Mouse (Mus musculus): ENCODE data around the gene Gnai3. TPM values are rescaled to one million over a fixed set of nuclear protein-coding genes. Genes with fewer than 3 reads are reported as not detected.
A peak's percentile ranks its signal among the peaks of the same experiment; 100 is the strongest.

The Gnai3 gene
- total RNA-seq, 2 experiments from 2014 or later = 160 to 166 TPM

DNA sequence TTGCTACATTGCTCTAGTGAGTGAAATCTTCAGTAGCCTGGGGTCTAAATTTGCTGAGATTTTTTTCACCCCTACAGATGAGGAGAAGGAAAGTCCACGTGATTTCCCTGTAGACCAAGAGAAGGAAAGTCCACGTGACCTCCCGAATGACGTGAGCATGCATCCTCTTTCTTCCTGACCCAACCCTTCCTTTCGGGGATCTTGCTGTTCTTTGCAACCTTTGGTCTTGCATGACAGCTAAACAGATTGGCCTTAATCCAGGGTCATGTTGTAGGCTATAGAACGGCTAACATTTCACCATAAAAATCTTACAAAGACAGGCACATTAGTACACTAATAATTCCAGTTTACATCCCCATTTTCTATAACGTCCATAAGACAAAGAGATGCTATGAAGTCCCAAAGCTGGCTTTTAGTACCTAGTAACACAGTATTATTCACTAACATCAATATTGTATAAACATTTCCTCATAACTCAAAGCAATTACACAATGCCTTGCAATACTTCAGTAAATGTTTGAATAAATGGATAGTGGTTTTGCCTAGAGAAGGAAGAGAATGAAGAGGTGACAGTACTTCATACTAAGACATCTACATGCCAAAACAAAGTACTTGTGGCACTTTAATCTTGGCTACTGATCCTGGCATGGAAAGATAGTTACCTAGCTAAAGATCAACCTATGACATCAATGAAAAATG lies 32.2 kb downstream of the Gnai3 start:
- DNase-seq (ENCODE audit: low spot score in 2 of 2) = no peak

DNA sequence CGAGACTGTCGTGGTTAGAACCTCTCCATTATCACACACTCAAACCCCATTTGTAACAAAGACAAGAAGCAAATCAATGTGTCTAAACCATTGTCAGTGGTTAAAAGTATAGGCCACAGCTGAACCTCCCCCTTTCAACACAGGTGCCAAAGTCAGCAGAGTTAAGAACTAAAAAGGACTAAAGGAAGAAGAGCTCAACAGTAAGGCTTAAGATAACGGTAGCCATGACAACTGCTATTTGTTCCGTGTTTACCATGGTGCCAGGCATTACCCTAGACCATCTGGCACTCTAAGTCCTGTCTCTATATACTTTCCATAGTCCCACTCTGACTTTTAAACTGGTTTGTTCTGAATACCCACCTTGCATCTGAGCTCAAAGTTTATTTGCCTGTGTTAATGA lies 33.3 kb downstream of the Gnai3 start:
- DNase-seq (ENCODE audit: low spot score in 2 of 2) = no peak

DNA sequence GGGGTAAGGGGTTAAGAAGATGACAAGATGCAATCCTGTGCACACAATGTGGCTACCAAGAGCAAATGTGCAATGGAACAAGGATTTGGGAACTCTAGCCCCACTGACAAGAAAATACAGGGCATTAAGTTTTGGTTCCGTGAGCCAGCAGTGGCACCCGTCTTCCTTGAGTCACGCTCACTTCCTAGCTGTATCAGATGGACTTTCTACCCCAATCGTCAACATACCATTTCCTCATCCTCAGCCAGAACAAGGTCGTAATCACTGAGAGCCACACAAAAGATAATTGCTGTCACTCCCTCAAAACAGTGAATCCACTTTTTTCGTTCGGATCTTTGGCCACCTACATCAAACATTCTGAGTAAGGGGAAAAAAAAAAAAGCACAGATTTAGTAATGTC lies 33.7 kb downstream of the Gnai3 start:
- no peak for DNase-seq (ENCODE audit: low spot score in 2 of 2)

DNA sequence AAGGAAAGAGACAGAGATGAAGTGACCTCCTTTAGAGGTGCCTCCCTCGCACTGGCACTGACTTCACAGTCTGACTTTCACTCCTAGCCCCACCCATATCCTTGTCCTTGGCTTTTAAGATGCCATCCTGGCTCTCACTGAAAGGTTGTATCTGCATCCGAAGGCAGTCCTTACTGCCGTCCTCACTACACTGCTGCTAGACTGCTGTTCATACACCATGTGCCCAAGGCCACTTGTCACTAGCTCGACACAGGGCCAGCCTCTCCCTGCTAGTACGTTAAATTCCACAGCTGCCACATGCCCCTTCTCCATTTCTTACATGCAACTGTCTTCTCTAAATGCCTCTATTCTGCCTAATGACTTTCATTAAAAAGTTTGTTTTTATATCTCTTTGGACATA lies 34.6 kb downstream of the Gnai3 start:
- no peak for DNase-seq (ENCODE audit: low spot score in 2 of 2)

DNA sequence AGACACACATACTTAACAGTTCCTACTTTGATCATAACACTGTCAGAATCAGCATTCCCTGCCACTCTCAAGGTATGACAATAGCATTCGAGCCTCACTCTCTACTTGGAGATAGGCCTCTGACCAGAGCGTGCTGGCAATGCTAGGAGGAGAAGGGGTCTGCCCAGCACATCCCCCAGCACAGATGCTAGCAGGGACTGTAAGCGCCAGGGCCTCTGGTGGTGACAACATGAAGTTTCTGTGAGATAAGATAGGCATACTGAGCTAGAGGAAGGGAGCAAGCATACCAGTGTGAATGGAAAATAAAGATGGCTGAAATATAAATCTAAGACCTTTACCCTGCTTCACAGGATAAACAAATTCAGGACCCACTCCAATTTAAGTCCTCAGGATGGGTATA lies 40.7 kb downstream of the Gnai3 start:
- DNase-seq (ENCODE audit: low spot score in 2 of 2) = no peak

DNA sequence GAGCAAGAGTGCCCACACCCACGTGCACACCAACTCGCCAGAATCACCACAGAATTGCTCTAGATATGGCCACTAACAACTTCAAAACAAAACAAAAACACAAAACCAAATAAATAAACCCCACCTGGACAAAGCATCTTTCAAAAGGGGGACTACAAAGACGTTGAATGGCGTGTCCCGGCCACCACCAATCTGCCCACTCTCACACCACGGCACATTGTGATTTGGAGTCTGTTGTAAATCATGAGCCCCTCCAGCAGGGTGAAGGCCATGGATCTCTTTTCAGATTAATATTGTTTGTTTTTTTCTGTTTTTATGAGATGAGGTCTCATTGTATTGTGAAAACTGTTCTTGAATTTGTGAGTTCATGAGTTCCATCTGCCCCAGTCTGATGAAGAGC lies 43.9 kb downstream of the Gnai3 start:
- DNase-seq (ENCODE audit: low spot score in 2 of 2) = no peak

DNA sequence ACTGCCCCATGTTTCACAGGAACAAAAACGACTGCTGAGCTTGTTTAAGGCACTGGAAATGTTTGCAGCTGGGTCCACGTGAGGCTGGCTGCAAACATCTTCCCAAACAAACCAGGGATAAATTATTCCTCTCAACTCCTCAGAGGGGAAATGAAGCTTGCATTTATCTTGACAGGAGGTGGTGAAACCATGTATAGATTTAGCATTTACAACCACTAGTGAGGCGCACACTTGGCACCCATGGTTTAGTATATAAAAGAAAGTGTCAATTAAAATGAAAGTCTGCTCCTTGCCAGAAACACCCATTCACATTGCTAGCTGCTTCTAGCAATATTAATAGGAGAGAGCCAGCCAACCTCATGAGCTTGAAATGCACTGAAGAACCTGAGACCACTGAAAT lies 44.4 kb downstream of the Gnai3 start:
- no peak for DNase-seq (ENCODE audit: low spot score in 2 of 2)

DNA sequence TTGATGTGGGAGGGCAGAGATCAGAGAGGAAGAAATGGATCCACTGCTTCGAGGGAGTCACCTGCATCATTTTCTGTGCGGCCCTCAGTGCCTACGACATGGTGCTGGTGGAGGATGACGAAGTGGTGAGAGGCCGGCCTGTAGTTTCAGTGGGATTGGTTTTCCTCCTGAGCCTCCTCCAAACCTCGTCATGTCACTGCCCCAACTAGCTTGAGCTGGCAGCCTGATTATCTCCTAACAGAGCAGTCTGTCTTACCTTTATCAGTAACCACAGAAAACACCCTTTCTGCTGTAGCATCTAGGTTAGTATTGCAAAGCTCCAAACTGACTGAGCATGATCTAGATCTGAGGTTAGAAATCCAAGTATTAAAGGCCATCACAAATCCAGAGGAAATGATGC lies 47.6 kb downstream of the Gnai3 start:
- DNase-seq (ENCODE audit: low spot score in 2 of 2) = no peak

DNA sequence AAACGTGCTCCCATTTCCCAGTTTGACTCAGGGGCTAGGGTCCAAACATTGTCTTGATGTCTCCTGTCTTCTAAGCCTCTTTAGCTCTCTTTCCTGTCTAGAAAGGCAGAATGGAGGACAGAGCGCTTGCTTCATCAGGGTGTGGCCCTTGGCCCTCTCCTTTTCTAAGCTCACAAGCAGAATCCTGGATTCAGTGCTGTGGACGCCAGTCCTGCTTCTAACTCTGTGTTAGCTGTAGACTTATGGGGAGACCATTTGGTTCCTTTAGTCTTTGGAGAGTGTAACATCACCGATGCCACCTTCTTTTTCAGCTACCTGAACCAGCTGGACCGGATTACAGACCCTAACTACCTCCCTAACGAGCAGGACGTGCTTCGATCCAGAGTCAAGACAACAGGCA lies 48.3 kb downstream of the Gnai3 start:
- no peak for DNase-seq (ENCODE audit: low spot score in 2 of 2)

DNA sequence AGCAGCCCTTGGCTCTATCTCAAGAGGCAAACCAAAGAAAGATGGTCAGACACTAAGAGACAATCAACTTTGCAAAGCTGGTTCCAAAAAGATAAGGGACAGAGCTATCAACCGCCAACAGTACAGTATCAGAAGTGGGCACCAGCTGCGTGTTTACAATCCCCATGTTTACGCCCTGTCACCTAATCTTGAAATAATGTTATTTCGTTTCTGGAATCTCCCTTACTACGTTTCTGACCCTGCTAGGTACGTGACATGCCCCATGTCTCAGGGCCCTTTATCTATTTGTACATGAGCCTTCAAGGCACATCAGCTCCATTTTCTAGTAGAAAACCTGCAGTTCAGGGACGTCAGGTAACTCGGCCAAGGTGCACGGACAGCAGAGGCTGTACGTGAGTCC lies 49.2 kb downstream of the Gnai3 start:
- no peak for DNase-seq (ENCODE audit: low spot score in 2 of 2)

DNA sequence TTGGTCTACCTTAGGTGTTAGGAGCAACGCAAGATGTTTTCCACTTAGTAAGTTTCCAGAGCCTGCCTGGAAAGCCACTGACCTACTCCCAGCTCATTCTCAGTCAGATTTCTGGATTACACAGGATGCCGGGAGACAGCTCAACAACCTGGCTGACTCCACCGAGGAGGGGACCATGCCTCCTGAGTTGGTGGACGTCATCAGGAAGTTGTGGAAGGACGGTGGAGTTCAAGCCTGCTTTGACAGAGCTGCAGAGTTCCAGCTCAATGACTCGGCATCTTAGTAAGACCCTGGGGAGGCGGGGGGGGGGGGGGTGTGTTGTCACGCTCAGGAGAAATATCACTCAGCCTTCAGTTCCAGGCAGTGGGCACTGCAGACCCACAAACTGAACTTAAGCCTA lies 49.7 kb downstream of the Gnai3 start:
- no peak for DNase-seq (ENCODE audit: low spot score in 2 of 2)

DNA sequence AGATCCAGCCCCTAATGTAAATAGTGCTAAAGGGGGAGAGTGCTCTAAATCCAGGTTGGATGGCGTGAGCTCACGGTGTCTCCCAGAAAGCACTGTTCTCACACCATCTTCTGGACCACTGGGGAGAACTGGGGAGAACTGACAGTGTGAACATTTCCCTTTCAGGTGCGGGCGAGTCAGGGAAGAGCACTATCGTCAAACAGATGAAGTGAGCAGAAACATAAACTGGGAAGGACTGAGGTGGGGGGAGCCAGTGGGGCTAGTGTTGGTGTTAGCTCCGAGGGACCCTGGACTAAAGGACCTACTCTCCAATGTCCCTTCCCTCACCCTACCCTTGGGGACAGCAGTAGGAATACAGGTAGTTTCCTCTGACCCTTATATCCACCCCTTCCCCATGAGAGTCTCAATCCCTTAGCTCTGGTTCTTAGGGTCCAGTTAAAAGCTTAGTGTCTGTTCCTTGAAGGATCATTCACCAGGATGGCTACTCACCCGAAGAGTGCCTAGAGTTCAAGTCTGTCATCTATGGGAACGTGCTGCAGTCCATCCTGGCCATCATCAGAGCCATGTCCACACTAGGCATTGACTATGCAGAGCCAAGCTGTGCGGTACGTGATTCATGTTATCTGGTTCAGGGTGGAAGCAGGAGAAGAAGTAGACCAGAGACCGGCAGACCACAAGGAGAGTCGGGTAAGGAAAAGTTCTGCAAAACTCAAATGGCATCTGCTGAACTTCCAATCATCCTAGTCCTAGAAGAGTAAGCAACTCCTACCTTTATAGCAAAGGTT lies 50.8 kb downstream of the Gnai3 start:
- DNase-seq (ENCODE audit: low spot score in 2 of 2) = no peak

DNA sequence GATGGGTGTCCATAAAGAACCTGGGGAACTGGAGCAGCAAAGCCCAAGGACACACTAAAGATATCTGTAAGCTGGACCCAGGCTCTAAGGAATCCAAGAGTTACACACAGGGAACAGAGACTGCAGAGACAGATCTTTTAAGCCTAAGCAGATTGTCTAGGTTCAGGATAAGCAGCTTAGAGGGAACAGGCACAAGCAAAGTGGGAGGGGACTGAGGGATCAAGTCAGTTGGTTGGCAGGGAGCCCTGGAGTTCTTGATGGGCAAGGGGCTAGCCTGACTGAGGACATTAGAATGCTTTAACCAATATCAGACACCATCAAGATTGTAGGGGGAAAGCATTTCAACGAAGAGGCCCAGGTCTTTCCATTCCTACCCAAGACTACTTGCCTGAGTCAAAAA lies 51.8 kb downstream of the Gnai3 start:
- DNase-seq (ENCODE audit: low spot score in 2 of 2) = no peak

DNA sequence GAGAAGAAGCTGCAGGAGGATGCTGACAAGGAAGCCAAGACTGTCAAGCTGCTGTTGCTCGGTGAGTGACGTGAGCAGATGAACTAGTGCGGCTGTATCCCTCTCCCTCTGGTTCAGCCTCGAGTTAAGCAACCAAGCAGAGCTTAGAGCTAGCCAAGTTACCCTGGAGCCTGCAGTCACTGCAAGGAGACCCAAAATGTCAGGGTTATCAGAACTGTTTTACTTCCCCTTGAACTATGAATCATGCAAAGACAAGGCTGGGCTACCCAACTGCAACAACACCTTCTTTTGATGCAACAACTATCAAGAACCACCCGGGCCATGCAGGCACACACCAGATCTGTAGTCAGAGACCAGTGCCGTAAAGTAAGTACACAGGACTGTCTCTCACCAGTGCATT lies 52.6 kb downstream of the Gnai3 start:
- DNase-seq (ENCODE audit: low spot score in 2 of 2) = peak in 1 of 2 experiments; percentile 59

DNA sequence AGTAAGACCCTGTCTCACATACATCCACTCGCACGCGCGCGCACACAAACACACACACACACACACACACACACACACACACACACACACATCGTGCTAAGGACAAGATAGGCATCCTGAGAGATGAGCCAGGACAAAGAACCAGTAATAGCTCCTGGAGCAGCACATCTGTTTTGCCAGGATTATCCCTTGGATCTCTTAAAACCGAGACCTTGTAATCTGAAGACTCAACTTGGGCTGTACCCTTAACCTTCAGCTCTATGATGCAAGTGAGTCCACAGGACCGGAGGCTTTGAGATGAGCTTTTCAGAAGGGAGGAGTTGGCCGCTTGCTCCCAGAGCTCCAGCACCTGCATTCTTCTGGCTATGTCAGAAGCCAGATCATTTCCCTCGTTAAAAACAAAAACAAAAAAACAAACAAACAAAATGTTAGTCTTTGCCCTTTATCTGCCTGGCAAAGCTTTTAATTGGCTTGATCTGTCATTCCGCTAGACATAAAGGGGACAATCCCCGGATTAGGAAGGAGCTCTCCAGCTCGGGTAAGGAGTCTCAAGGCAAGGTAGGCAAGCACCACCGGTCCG lies 53.3 kb downstream of the Gnai3 start, which contains the start of gene Gnat2:
TSS of gene Gnat2 (plus strand) at position 254 of the 580 bp plus-strand sequence.
- DNase-seq (ENCODE audit: low spot score in 2 of 2) = no peak

DNA sequence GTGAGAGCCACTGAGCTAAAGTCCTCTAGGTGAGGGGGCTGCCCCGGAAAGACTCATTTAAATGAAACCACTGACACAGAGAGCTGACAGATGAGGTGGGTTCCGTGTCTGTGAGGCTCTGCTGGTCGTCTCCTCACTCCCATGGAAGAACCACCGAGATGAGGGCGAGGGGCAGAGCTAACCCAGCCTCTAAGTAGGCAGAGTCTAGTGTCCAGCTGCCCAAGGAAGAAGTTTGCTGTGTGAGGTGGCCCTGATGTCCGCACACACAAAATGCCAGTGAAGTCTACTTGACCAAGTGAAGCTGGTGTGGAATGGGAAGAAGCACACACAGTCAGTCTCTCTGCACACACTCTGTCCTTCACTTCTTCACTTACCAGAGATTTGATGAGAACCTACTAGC lies 53.9 kb downstream of the Gnai3 start:
- no peak for DNase-seq (ENCODE audit: low spot score in 2 of 2)

DNA sequence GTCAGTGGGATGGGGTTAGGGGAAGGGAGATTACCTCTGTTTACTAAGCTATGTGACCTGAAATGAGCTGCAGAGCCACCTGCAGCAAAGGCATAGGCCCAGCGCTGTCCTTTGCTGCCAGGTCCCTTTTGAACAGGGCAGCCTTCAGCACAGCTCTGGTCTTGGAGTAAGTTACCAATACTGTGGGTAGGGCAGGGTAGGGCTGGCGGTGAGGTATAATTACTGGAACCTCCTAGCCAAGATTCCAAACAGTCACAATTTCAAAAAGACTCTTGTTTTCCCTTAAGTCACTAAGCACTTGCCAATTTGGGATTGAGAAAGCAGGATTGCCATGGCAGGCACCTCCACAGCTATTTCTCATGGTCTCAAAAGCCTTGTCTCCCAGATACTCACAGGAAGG lies 55.4 kb downstream of the Gnai3 start:
- DNase-seq (ENCODE audit: low spot score in 2 of 2) = no peak

DNA sequence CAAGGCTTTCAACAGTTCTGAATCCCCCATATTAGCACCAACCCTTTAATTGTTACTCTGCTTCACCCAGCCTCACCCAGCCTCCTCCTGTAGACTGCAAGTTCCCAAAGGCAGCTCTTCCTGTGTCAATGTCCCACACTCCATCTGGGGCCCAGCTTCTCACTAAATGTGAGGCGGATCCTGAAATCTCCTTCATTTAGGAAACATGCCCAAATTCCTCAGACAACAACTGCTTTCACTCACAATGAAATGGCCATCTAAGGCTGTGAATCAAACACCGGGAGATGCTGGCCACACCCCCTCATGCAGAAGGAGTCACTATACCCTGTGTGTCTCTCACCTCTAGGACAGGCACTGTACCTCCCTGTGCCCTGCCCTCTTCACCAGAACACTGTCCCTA lies 56.0 kb downstream of the Gnai3 start:
- no peak for DNase-seq (ENCODE audit: low spot score in 2 of 2)

DNA sequence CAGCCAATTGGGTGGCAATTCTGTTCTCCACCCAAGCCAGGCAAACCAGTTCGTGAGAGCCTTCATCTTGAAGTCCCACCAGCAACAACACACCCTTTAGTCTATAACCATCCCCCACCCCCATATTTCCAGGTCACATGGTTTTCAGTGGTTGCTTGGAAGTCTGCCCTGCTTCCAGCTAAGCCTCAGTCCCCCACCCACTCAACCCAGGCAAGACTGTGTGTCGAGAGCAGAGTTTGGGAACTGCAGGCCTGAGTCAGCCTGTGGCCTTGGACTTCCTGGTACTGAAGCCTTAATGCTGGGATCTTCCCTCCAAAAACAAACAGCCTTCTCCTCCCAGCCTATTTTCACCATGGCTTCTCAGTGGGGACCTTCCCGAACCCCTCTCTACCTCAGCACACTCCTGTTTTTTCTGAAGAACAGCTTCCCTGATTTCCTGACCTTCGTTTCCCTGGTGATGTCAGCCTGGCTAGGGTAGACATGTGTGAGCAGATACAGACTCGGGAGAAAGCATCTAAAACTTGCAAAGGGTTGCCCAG lies 57.0 kb downstream of the Gnai3 start:
- DNase-seq (ENCODE audit: low spot score in 2 of 2) = no peak

DNA sequence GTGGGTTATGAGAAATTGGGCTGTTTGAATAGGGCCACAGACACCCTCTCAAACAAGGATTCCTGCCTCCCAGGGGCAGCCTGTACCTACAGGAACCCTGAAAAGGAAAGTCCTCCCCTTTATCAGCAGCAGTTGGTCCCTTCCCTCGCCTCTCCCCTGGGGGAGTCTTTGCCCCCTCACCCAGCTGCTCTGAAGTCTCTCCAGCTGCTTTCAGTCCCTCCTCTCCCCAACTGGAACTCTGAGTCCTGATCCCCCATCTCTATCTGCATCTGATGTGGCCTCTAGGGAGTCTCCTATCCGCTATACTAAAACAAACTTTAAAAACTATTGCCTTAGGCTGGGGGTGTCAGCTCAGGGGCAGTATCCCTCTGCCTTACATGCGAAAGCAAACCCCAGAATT lies 58.6 kb downstream of the Gnai3 start:
- DNase-seq (ENCODE audit: low spot score in 2 of 2) = no peak

DNA sequence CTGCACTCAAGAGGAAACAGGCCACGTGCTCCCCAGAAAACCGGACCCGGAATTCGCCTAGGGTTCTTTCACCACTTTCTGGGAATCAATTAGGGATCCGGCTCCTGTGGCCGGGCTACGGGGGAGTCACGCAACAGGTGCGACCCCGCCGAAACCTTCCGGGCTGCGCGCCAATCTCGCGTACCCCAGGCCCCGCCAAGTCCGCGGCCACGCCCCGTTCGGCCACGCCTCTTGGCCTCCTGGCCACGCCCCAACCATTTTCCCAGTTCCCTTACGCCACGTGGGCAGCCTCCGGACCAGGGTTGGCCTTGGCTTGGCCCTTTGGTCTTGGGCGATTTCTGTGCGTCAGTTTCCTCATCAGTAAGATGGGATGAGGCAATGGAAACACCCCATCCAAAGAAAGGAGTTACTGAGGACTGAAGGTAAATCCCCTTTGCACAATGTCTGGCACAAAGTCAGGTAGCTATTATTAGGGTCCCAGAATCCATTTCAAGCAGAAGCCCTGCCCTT lies 59.4 kb downstream of the Gnai3 start, which contains the start of gene Ampd2:
TSS of gene Ampd2 (minus strand) at position 182 of the 510 bp plus-strand sequence.
- DNase-seq (ENCODE audit: low spot score in 2 of 2) = peak; percentile 93 to 94
